Mouse (Mus musculus) cerebellum, postnatal 36 days (tissue): ENCODE measurements around the gene Gcn1l1.

Source experiments
- DNase-seq, 2 experiments: peaks; one replicate each; pipeline ENCODE4 v3.0.0; 2021 to 2022; ENCODE audit warnings: mixed read lengths in 2 of 2

Gene Gcn1l1

GRCm38 (mm10) chr5:115666366-115667065, 101.5 kb downstream of the Gcn1l1 start:
- DNase-seq = peak; percentile 68 to 69

GRCm38 (mm10) chr5:115667210-115667609, 102.2 kb downstream of the Gcn1l1 start:
- DNase-seq = no peak

GRCm38 (mm10) chr5:115667894-115668293, 102.8 kb downstream of the Gcn1l1 start:
- no peak for DNase-seq

- no peak for DNase-seq
These were observed 103.9 kb downstream of the Gcn1l1 start for GRCm38 (mm10) chr5:115668986-115669385.

GRCm38 (mm10) chr5:115669974-115670373, 104.9 kb downstream of the Gcn1l1 start:
- no peak for DNase-seq

- no peak for DNase-seq
These were observed 105.4 kb downstream of the Gcn1l1 start for GRCm38 (mm10) chr5:115670406-115670805.

GRCm38 (mm10) chr5:115671846-115672245, 106.8 kb downstream of the Gcn1l1 start:
- peak; percentile 62 to 66 for DNase-seq
